Mouse (Mus musculus) megakaryocyte, embryonic 14.5 days (primary cell): ENCODE data around the gene Klk1. TPM values are rescaled to one million over a fixed set of nuclear protein-coding genes. Genes with fewer than 3 reads are reported as not detected.

ENCODE experiments used
- H3K27me3 ChIP-seq: replicated peaks from 2 replicates; pipeline ENCODE3; 2012; ENCODE audit warnings: inconsistent platforms
- H3K36me3 ChIP-seq: replicated peaks from 2 replicates; pipeline ENCODE3; 2012; ENCODE audit warnings: low read length, inconsistent platforms, mixed read lengths
- H3K4me1 ChIP-seq: 2 replicates; pipeline ENCODE4 v1.6.1; 2012; ENCODE audit warnings: inconsistent platforms
- H3K4me3 ChIP-seq: replicated peaks from 2 replicates; pipeline ENCODE3; 2012; ENCODE audit warnings: moderate library complexity, mild to moderate bottlenecking, inconsistent platforms
- H3K9me3 ChIP-seq: 2 replicates; pipeline ENCODE4 v1.6.1; 2012; ENCODE audit warnings: inconsistent platforms
- FLI1 ChIP-seq: IDR thresholded peaks from 2 replicates; pipeline ENCODE4 v1.6.1; 2012; ENCODE audit warnings: low read length, inconsistent platforms, mixed read lengths
- GATA1 ChIP-seq: IDR thresholded peaks from 3 replicates; pipeline ENCODE4 v1.6.1; 2012; ENCODE audit warnings: mixed read lengths, low read length, inconsistent platforms, borderline replicate concordance
- polyA plus RNA-seq: library from polyadenylated mRNA; stranded (reverse); fragments of >175 nt; gene quantifications from 2 replicates; pipeline ENCODE4 v1.2.3, GENCODE M21; 2012; ENCODE audit warnings: low replicate concordance; ENCODE audit not compliant: insufficient read depth

Gene Klk1
- polyA plus RNA-seq, 1 experiment: not detected

- Histone ChIP-seq H3K36me3 (peaks cover 61% of the 10 kb centered on the region), H3K4me3 (no peak overlapping the region), H3K4me1 (peaks cover 50% of the 10 kb centered on the region), H3K27me3 (peaks cover 3% of the 10 kb centered on the region), H3K9me3 (no peaks in the 10 kb centered on the region)
- TF ChIP-seq GATA1: no peak
- no peak for TF ChIP-seq FLI1
Measured at GRCm38 (mm10) chr7:44253023-44253616, 28.0 kb downstream of the Klk1 start.

GRCm38 (mm10) chr7:44254930-44255329 lies 29.8 kb downstream of the Klk1 start:
- Histone ChIP-seq H3K9me3 (no peaks in the 10 kb centered on the region), H3K4me3 (no peak overlapping the region), H3K27me3 (peaks cover 18% of the 10 kb centered on the region), H3K4me1 (peaks cover 33% of the 10 kb centered on the region), H3K36me3 (peaks cover 43% of the 10 kb centered on the region)
- no peak for TF ChIP-seq GATA1
- TF ChIP-seq FLI1: no peak

GRCm38 (mm10) chr7:44257278-44257677 lies 32.1 kb downstream of the Klk1 start, which contains the start of gene Acp4:
Acp4 (minus strand) TSS chr7:44257378.
- peaks cover 40% of the 10 kb centered on the region for H3K27me3 ChIP-seq
- H3K4me1 ChIP-seq: peaks cover 16% of the 10 kb centered on the region
- no peaks in the 10 kb centered on the region for H3K9me3 ChIP-seq
- no peak within 1 kb of the TSS for H3K4me3 ChIP-seq
- peaks cover 24% of the 10 kb centered on the region for H3K36me3 ChIP-seq
- TF ChIP-seq GATA1: no peak

GRCm38 (mm10) chr7:44260410-44260809 lies 35.2 kb downstream of the Klk1 start:
- Histone ChIP-seq H3K27me3 (peaks cover 58% of the 10 kb centered on the region), H3K4me3 (no peak overlapping the region), H3K36me3 (no peaks in the 10 kb centered on the region), H3K4me1 (peaks cover 14% of the 10 kb centered on the region), H3K9me3 (no peaks in the 10 kb centered on the region)
- TF ChIP-seq GATA1 (no peak), FLI1 (no peak)

GRCm38 (mm10) chr7:44261147-44261546 lies 36.0 kb downstream of the Klk1 start, which contains the start of gene Gm15517:
Gm15517 (plus strand) TSS chr7:44261447.
- Histone ChIP-seq H3K4me3 (no peak within 1 kb of the TSS), H3K9me3 (no peaks in the 10 kb centered on the region), H3K27me3 (peaks cover 61% of the 10 kb centered on the region), H3K4me1 (peaks cover 14% of the 10 kb centered on the region), H3K36me3 (no peaks in the 10 kb centered on the region)
- no peak for TF ChIP-seq GATA1
- TF ChIP-seq FLI1: no peak

- Histone ChIP-seq H3K4me1 (peaks cover 14% of the 10 kb centered on the region), H3K4me3 (peak overlapping the region; percentile 26), H3K27me3 (peaks cover 72% of the 10 kb centered on the region), H3K36me3 (no peaks in the 10 kb centered on the region), H3K9me3 (no peaks in the 10 kb centered on the region)
- TF ChIP-seq GATA1 (no peak), FLI1 (no peak)
Measured at GRCm38 (mm10) chr7:44262791-44263643, 37.9 kb downstream of the Klk1 start.

- Histone ChIP-seq H3K4me3 (no peak overlapping the region), H3K4me1 (peaks cover 10% of the 10 kb centered on the region), H3K36me3 (no peaks in the 10 kb centered on the region), H3K27me3 (peaks cover 45% of the 10 kb centered on the region), H3K9me3 (peaks cover 4% of the 10 kb centered on the region; the same call in 1 of the 2 replicates)
- TF ChIP-seq FLI1 (no peak), GATA1 (no peak)
Measured at GRCm38 (mm10) chr7:44268117-44268516, 43.0 kb downstream of the Klk1 start.

GRCm38 (mm10) chr7:44269397-44269796 lies 44.2 kb downstream of the Klk1 start:
- no peak for TF ChIP-seq GATA1
- TF ChIP-seq FLI1: no peak
- H3K36me3 ChIP-seq: no peaks in the 10 kb centered on the region
- H3K4me3 ChIP-seq: no peak overlapping the region
- H3K9me3 ChIP-seq: peaks cover 4% of the 10 kb centered on the region; the same call in 1 of the 2 replicates
- peaks cover 46% of the 10 kb centered on the region for H3K27me3 ChIP-seq
- H3K4me1 ChIP-seq: peaks cover 2% of the 10 kb centered on the region; the same call in 1 of the 2 replicates

GRCm38 (mm10) chr7:44271309-44271708 lies 46.1 kb downstream of the Klk1 start:
- H3K27me3 ChIP-seq: peaks cover 48% of the 10 kb centered on the region
- peaks cover 7% of the 10 kb centered on the region; the same call in 1 of the 2 replicates for H3K9me3 ChIP-seq
- no peaks in the 10 kb centered on the region; the same call in 1 of the 2 replicates for H3K4me1 ChIP-seq
- TF ChIP-seq GATA1 (no peak), FLI1 (no peak)
- H3K36me3 ChIP-seq: no peaks in the 10 kb centered on the region
- no peak overlapping the region for H3K4me3 ChIP-seq

- H3K4me3 ChIP-seq: no peak overlapping the region
- no peak for TF ChIP-seq GATA1
- no peak for TF ChIP-seq FLI1
- peaks cover 7% of the 10 kb centered on the region; the same call in 1 of the 2 replicates for H3K9me3 ChIP-seq
- H3K27me3 ChIP-seq: peaks cover 40% of the 10 kb centered on the region
- H3K4me1 ChIP-seq: no peaks in the 10 kb centered on the region; the same call in 1 of the 2 replicates
- H3K36me3 ChIP-seq: no peaks in the 10 kb centered on the region
Measured at GRCm38 (mm10) chr7:44272546-44272945, 47.4 kb downstream of the Klk1 start.
